Mouse (Mus musculus) CH12.LX (cell line): Measurements from ENCODE around the gene Tjp3. TPM values are rescaled to one million over a fixed set of nuclear protein-coding genes. Genes with fewer than 3 reads are reported as not detected.

ENCODE experiments used
- DNase-seq: peaks from one replicate; pipeline ENCODE4 v3.0.0-alpha.2; 2013; ENCODE audit errors: extremely low read depth
- H3K27ac ChIP-seq: 2 replicates; pipeline ENCODE4 v1.5.1; 2012; ENCODE audit warnings: low read depth, mild to moderate bottlenecking, control low read depth, moderate library complexity; ENCODE audit not compliant: insufficient read depth
- H3K27me3 ChIP-seq: replicated peaks from 2 replicates; pipeline ENCODE3; 2012; ENCODE audit warnings: inconsistent platforms
- H3K36me3 ChIP-seq, 2 experiments: replicated peaks in 1 of 2; 2 replicates each; pipeline versions ENCODE3 to v1.6.1; 2012; ENCODE audit warnings: inconsistent platforms in 1 of 2, low read length in 1 of 2, mild to moderate bottlenecking in 1 of 2, mixed read lengths in 1 of 2, moderate library complexity in 1 of 2; ENCODE audit not compliant: control insufficient read depth in 1 of 2, insufficient read depth in 1 of 2
- H3K4me1 ChIP-seq, 2 experiments: 2 replicates each; pipeline ENCODE4 v1.6.1; 2012; ENCODE audit warnings: inconsistent platforms in 1 of 2, moderate library complexity in 1 of 2; ENCODE audit not compliant: insufficient read depth in 2 of 2, control insufficient read depth in 1 of 2
- H3K4me2 ChIP-seq: 2 replicates; pipeline ENCODE4 v1.6.1; 2012; ENCODE audit warnings: low read depth, mild to moderate bottlenecking, control low read depth; ENCODE audit not compliant: poor library complexity, insufficient read depth, severe bottlenecking
- H3K4me3 ChIP-seq, 3 experiments: fragments of 150-350 bp in 1 of 3; sonication (generic) in 1 of 3; replicated peaks in 1 of 3; 2 replicates each; pipeline versions ENCODE3 to v1.5.1; 2011 to 2012; ENCODE audit warnings: low read depth in 2 of 3, low read length in 2 of 3, mild to moderate bottlenecking in 2 of 3, moderate library complexity in 2 of 3, control low read depth in 1 of 3, improper control_type of control experiment in 1 of 3, inconsistent platforms in 1 of 3, mixed read lengths in 1 of 3; ENCODE audit not compliant: poor library complexity in 1 of 3
- H3K79me2 ChIP-seq: replicated peaks from 2 replicates; pipeline ENCODE4 v1.6.1; 2012; ENCODE audit warnings: mild to moderate bottlenecking, moderate library complexity; ENCODE audit not compliant: control insufficient read depth, poor library complexity, insufficient read depth, severe bottlenecking; ENCODE audit errors: extremely low read depth
- H3K9ac ChIP-seq: 2 replicates; pipeline ENCODE4 v1.6.1; 2012; ENCODE audit warnings: low read depth, mild to moderate bottlenecking, control low read depth, moderate library complexity; ENCODE audit not compliant: insufficient read depth
- H3K9me3 ChIP-seq: replicated peaks from 2 replicates; pipeline ENCODE3; 2012; ENCODE audit warnings: low read length, inconsistent platforms, mixed read lengths
- CHD2 ChIP-seq: IDR thresholded peaks from 2 replicates; pipeline ENCODE4 v1.6.1; 2011; ENCODE audit warnings: low read length, improper control_type of control experiment
- CTCF ChIP-seq, 2 experiments: IDR thresholded peaks in 1 of 2; conservative IDR thresholded peaks in 1 of 2; 2 replicates each; pipeline ENCODE4 v1.5.1; 2011 to 2012; ENCODE audit warnings: low read depth in 2 of 2, low read length in 2 of 2, improper control_type of control experiment in 1 of 2, inconsistent platforms in 1 of 2, mild to moderate bottlenecking in 1 of 2, moderate library complexity in 1 of 2
- E2F4 ChIP-seq: IDR thresholded peaks from 2 replicates; pipeline ENCODE4 v1.6.1; 2011; ENCODE audit warnings: low read depth, low read length, improper control_type of control experiment; ENCODE audit not compliant: insufficient replicate concordance
- ELF1 ChIP-seq: IDR thresholded peaks from 2 replicates; pipeline ENCODE4 v1.6.1; 2014; ENCODE audit warnings: low read depth, mild to moderate bottlenecking, inconsistent platforms, low read length, improper control_type of control experiment
- GABPA ChIP-seq: IDR thresholded peaks from 2 replicates; pipeline ENCODE4 v1.6.1; 2012; ENCODE audit warnings: low read depth, low read length, improper control_type of control experiment, inconsistent platforms; ENCODE audit not compliant: insufficient replicate concordance
- IRF4 ChIP-seq: IDR thresholded peaks from 2 replicates; pipeline ENCODE4 v1.6.1; 2014; ENCODE audit warnings: low read depth, mild to moderate bottlenecking, inconsistent platforms, low read length, improper control_type of control experiment
- JUN ChIP-seq: IDR thresholded peaks from 2 replicates; pipeline ENCODE4 v1.6.1; 2011; ENCODE audit warnings: low read depth, mild to moderate bottlenecking, low read length, improper control_type of control experiment, moderate library complexity; ENCODE audit not compliant: insufficient read depth
- JUND ChIP-seq: conservative IDR thresholded peaks from 2 replicates; pipeline ENCODE4 v1.6.1; 2011; ENCODE audit warnings: low read depth, low read length, improper control_type of control experiment
- MAX ChIP-seq: IDR thresholded peaks from 2 replicates; pipeline ENCODE4 v1.6.1; 2011; ENCODE audit warnings: low read length, improper control_type of control experiment
- MAZ ChIP-seq: IDR thresholded peaks from 2 replicates; pipeline ENCODE4 v1.6.1; 2012; ENCODE audit warnings: low read depth, mild to moderate bottlenecking, inconsistent platforms, low read length, improper control_type of control experiment, moderate library complexity
- MEF2A ChIP-seq: IDR thresholded peaks from 2 replicates; pipeline ENCODE4 v1.6.1; 2014; ENCODE audit warnings: low read depth, mild to moderate bottlenecking, inconsistent platforms, low read length, improper control_type of control experiment, borderline replicate concordance
- MXI1 ChIP-seq: IDR thresholded peaks from 2 replicates; pipeline ENCODE4 v1.6.1; 2011; ENCODE audit warnings: mild to moderate bottlenecking, low read depth, low read length, improper control_type of control experiment
- MYC ChIP-seq: IDR thresholded peaks from 2 replicates; pipeline ENCODE4 v1.6.1; 2011; ENCODE audit warnings: low read depth, mild to moderate bottlenecking, improper control_type of control experiment, low read length
- NELFE ChIP-seq: IDR thresholded peaks from 2 replicates; pipeline ENCODE4 v1.6.1; 2011; ENCODE audit warnings: low read depth, low read length, improper control_type of control experiment
- PAX5 ChIP-seq: IDR thresholded peaks from 2 replicates; pipeline ENCODE4 v1.6.1; 2012; ENCODE audit warnings: low read length, inconsistent platforms, mixed read lengths
- POLR2AphosphoS2 ChIP-seq: IDR thresholded peaks from 2 replicates; pipeline ENCODE4 v1.6.1; 2011; ENCODE audit warnings: low read depth, low read length, improper control_type of control experiment
- RAD21 ChIP-seq: IDR thresholded peaks from 2 replicates; pipeline ENCODE4 v1.6.1; 2011; ENCODE audit warnings: low read depth, mild to moderate bottlenecking, low read length, improper control_type of control experiment, moderate library complexity
- SIN3A ChIP-seq: IDR thresholded peaks from 2 replicates; pipeline ENCODE4 v1.6.1; 2012; ENCODE audit warnings: low read length, improper control_type of control experiment, inconsistent platforms
- SMC3 ChIP-seq: IDR thresholded peaks from 2 replicates; pipeline ENCODE4 v1.6.1; 2011; ENCODE audit warnings: low read depth, low read length, improper control_type of control experiment
- TCF12 ChIP-seq: IDR thresholded peaks from 2 replicates; pipeline ENCODE4 v1.6.1; 2014; ENCODE audit warnings: low read depth, mild to moderate bottlenecking, inconsistent platforms, low read length, improper control_type of control experiment
- UBTF ChIP-seq: IDR thresholded peaks from 2 replicates; pipeline ENCODE4 v1.6.1; 2012; ENCODE audit warnings: low read depth, mild to moderate bottlenecking, inconsistent platforms, low read length, improper control_type of control experiment, moderate library complexity
- USF1 ChIP-seq: IDR thresholded peaks from 2 replicates; pipeline ENCODE4 v1.6.1; 2014; ENCODE audit warnings: low read depth, mild to moderate bottlenecking, inconsistent platforms, low read length, improper control_type of control experiment
- USF2 ChIP-seq: conservative IDR thresholded peaks from 2 replicates; pipeline ENCODE4 v1.6.1; 2011; ENCODE audit warnings: low read depth, low read length, improper control_type of control experiment
- ZC3H11A ChIP-seq: IDR thresholded peaks from 2 replicates; pipeline ENCODE4 v1.6.1; 2012; ENCODE audit warnings: low read depth, mild to moderate bottlenecking, inconsistent platforms, low read length, improper control_type of control experiment
- ZKSCAN1 ChIP-seq: IDR thresholded peaks from 2 replicates; pipeline ENCODE4 v1.6.1; 2012; ENCODE audit warnings: low read depth, inconsistent platforms, low read length, improper control_type of control experiment, borderline replicate concordance
- ZMIZ1 ChIP-seq: IDR thresholded peaks from 2 replicates; pipeline ENCODE4 v1.6.1; 2012; ENCODE audit warnings: low read depth, mild to moderate bottlenecking, inconsistent platforms, low read length, improper control_type of control experiment
- dilution Hi-C: fragments of 300-500 bp; cut with MboI; formaldehyde crosslinking; loops from 2 replicates; pipeline ENCODE4 v1.14.3; 2020; ENCODE audit warnings: low sequenced_read_pairs; ENCODE audit not compliant: extremely low pct_unique_long_range_greater_than_20kb, extremely low pct_ligation_motif_present
- in situ Hi-C: fragments of 300-500 bp; cut with MboI; formaldehyde crosslinking; loops from 3 replicates; pipeline ENCODE4 v1.14.3; 2019; ENCODE audit warnings: low sequenced_read_pairs, low pct_ligation_motif_present, low pct_unique_long_range_greater_than_20kb, mixed read lengths
- polyA plus RNA-seq: library from polyadenylated mRNA; unstranded; fragments of >175 nt; gene quantifications from 2 replicates; pipeline ENCODE4 v1.2.1, GENCODE M21; 2012; ENCODE audit warnings: low read depth; ENCODE audit not compliant: insufficient read length
- total RNA-seq, 2 experiments: library from RNA; depleted of rRNA; stranded (reverse); fragments of 300-350 nt in 1 of 2; fragments of >200 nt in 1 of 2; gene quantifications; 2 replicates each; pipeline ENCODE4 v1.2.3; 2012 to 2014

The Tjp3 gene
- total and polyA plus RNA-seq, 3 experiments = 0.42 to 7.2 (median 0.76) TPM

GRCm38 (mm10) chr10:81247804-81248203 is 43.6 kb downstream of the Tjp3 start:
- no peak overlapping the region for H3K4me3 ChIP-seq
- H3K27me3 ChIP-seq = no peaks in the 10 kb centered on the region
- H3K36me3 ChIP-seq = peaks cover 26 to 79% of the 10 kb centered on the region in 2 experiments
- in situ Hi-C loops = no loop called here
- peaks cover 16 to 22% of the 10 kb centered on the region in 2 experiments for H3K4me1 ChIP-seq
- no peak overlapping the region for H3K27ac ChIP-seq
- DNase-seq = no peak
- H3K4me2 ChIP-seq = no peak overlapping the region
- H3K9ac ChIP-seq = no peak overlapping the region
- no peaks in the 10 kb centered on the region for H3K9me3 ChIP-seq
- dilution Hi-C loops = no loop called here
- no peak for TF ChIP-seq UBTF
- H3K79me2 ChIP-seq = no peaks in the 10 kb centered on the region

- no peak overlapping the region for H3K27ac ChIP-seq
- peaks cover 16 to 25% of the 10 kb centered on the region in 2 experiments for H3K4me1 ChIP-seq
- H3K27me3 ChIP-seq = no peaks in the 10 kb centered on the region
- no peaks in the 10 kb centered on the region for H3K79me2 ChIP-seq
- in situ Hi-C loops = no loop called here
- H3K9ac ChIP-seq = no peak overlapping the region
- dilution Hi-C loops = no loop called here
- DNase-seq = no peak
- no peak overlapping the region for H3K4me2 ChIP-seq
- H3K9me3 ChIP-seq = no peaks in the 10 kb centered on the region
- H3K4me3 ChIP-seq = no peak overlapping the region
- H3K36me3 ChIP-seq = peaks cover 21 to 73% of the 10 kb centered on the region in 2 experiments
- TF ChIP-seq POLR2AphosphoS2 = no peak
- no peak for TF ChIP-seq JUN
- no peak for TF ChIP-seq TCF12
- TF ChIP-seq IRF4 = no peak
- no peak for TF ChIP-seq ZMIZ1
- no peak for TF ChIP-seq USF2
- no peak for TF ChIP-seq MXI1
- no peak for TF ChIP-seq E2F4
- no peak for TF ChIP-seq USF1
- TF ChIP-seq JUND = no peak
Observed at GRCm38 (mm10) chr10:81245166-81245565, 46.2 kb downstream of the Tjp3 start.

DNA sequence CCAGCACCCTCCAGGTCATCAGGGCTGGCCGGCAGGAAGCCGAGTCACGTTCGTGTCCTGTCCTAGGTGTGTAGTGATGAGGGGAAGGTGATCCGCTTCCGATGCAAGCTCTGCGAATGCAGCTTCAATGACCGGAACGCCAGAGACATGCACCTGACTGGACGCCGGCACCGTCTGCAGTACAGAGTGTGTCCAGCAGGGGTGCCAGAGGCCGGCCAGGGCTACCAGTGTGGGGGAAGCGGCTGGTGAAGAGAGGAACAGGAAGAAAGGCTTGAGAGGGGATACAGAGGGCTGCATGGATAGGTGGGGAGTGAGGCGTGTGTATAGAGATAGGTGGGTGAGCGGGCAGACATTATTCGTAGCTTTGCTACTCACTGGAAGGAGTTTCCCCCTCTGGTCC is 46.8 kb downstream of the Tjp3 start:
- no peaks in the 10 kb centered on the region for H3K9me3 ChIP-seq
- peaks cover 12 to 23% of the 10 kb centered on the region in 2 experiments for H3K4me1 ChIP-seq
- no peaks in the 10 kb centered on the region for H3K27me3 ChIP-seq
- H3K4me3 ChIP-seq = no peak overlapping the region
- dilution Hi-C loops = no loop called here
- no peak overlapping the region for H3K27ac ChIP-seq
- no peak overlapping the region for H3K9ac ChIP-seq
- in situ Hi-C loops = no loop called here
- no peak overlapping the region for H3K4me2 ChIP-seq
- peaks cover 16 to 73% of the 10 kb centered on the region in 2 experiments for H3K36me3 ChIP-seq
- DNase-seq = peak; percentile 69
- H3K79me2 ChIP-seq = no peaks in the 10 kb centered on the region
- TF ChIP-seq POLR2AphosphoS2 = no peak
- TF ChIP-seq ZC3H11A = no peak
- TF ChIP-seq CTCF (conservative IDR thresholded peaks at IDR 0.05 in 1 of 2, IDR thresholded peaks at IDR 0.05 in 1 of 2; ENCODE audit: low read depth in 2 of 2, low read length in 2 of 2) = peak; percentile 75 to 84
- TF ChIP-seq SMC3 = peak; percentile 68
- TF ChIP-seq PAX5 = no peak
- TF ChIP-seq RAD21 = peak; percentile 73
- TF ChIP-seq CHD2 = peak; percentile 77
- 0 out of 2 replicates have a peak, but pooled peaks have one; percentile 23 for TF ChIP-seq ZMIZ1
- TF ChIP-seq UBTF = no peak
- no peak for TF ChIP-seq MEF2A
- TF ChIP-seq IRF4 = 0 out of 2 replicates have a peak, but pooled peaks have one; percentile 37
- 0 out of 2 replicates have a peak, but pooled peaks have one; percentile 40 for TF ChIP-seq MAZ
- 0 out of 2 replicates have a peak, but pooled peaks have one; percentile 37 for TF ChIP-seq NELFE
- TF ChIP-seq GABPA = no peak
- TF ChIP-seq ZKSCAN1 = no peak
- no peak for TF ChIP-seq MAX
- peak; percentile 54; the same call in 1 of the 2 replicates for TF ChIP-seq SIN3A
- peak; percentile 79 for TF ChIP-seq ELF1
- no peak for TF ChIP-seq USF1
- TF ChIP-seq MYC = no peak
